27 mouse cellular contexts compared by ENCODE assay signal in genomic region chr6:28767891-28768481, GRCm38 (mm10).
DNase-seq lines count a peak whose midpoint lies in the region; ATAC-seq and TF ChIP-seq lines count a peak whose summit lies in the region.
"Had no signal": no experiment of that assay in that cellular context is flagged by ENCODE, and none has a peak within 500 bp of the region (broad histone marks: within the 10 kb centered on the region; RNA-seq: fewer than 3 reads in every experiment).

No protein-coding gene starts in this region.

- WGBS in neural tube, embryonic 12.5 days: 75% methylated on average over 6 of the region's 6 CpGs

- H3K27me3 ChIP-seq in neural tube, embryonic 12.5 days (replicated peaks): no peaks in the 10 kb centered on the region
- H3K27me3 ChIP-seq: forebrain, embryonic 15.5 days; hindbrain, embryonic 15.5 days; kidney, embryonic 15.5 days; liver, embryonic 15.5 days; lung, embryonic 15.5 days had no signal

- H3K4me3 ChIP-seq in neural tube, embryonic 12.5 days: no peak overlapping the region
- H3K4me3 ChIP-seq in cortical plate, adult 2 months (ENCODE audit: insufficient read depth, low read length): no peak overlapping the region
- H3K4me3 ChIP-seq: forebrain, embryonic 15.5 days; hindbrain, embryonic 10.5 days; hindbrain, embryonic 15.5 days; kidney, embryonic 15.5 days; liver, embryonic 15.5 days; lung, embryonic 15.5 days had no signal

- no peak for TF ChIP-seq POLR2A in cortical plate, adult 2 months (IDR thresholded peaks at IDR 0.05; ENCODE audit: extremely low read depth, insufficient read depth, low read length)

- H3K36me3 ChIP-seq in neural tube, embryonic 12.5 days: no peaks in the 10 kb centered on the region
- H3K36me3 ChIP-seq: forebrain, embryonic 15.5 days; hindbrain, embryonic 15.5 days; lung, embryonic 15.5 days had no signal

- no peaks in the 10 kb centered on the region for H3K9me3 ChIP-seq in neural tube, embryonic 12.5 days
- H3K9me3 ChIP-seq: forebrain, embryonic 15.5 days; hindbrain, embryonic 15.5 days; kidney, embryonic 15.5 days; liver, embryonic 15.5 days; lung, embryonic 15.5 days had no signal

- TF ChIP-seq CTCF in cortical plate, adult 2 months (IDR thresholded peaks at IDR 0.05; ENCODE audit: extremely low read depth, insufficient read depth, low read length): no peak

- no peak overlapping the region for H3K9ac ChIP-seq in neural tube, embryonic 12.5 days
- H3K9ac ChIP-seq: forebrain, embryonic 15.5 days; hindbrain, embryonic 15.5 days; kidney, embryonic 15.5 days; liver, embryonic 15.5 days; lung, embryonic 15.5 days had no signal

- H3K4me1 ChIP-seq in neural tube, embryonic 12.5 days: no peaks in the 10 kb centered on the region
- H3K4me1 ChIP-seq in cortical plate, adult 2 months (ENCODE audit: control insufficient read depth, insufficient read depth, low read length): peaks cover 4% of the 10 kb centered on the region; the same call in 1 of the 2 replicates
- H3K4me1 ChIP-seq: hindbrain, embryonic 10.5 days; liver, embryonic 15.5 days; lung, embryonic 15.5 days had no signal

- no peak overlapping the region for H3K4me2 ChIP-seq in neural tube, embryonic 12.5 days (replicated peaks)
- H3K4me2 ChIP-seq: forebrain, embryonic 15.5 days; hindbrain, embryonic 15.5 days; kidney, embryonic 15.5 days; liver, embryonic 15.5 days; lung, embryonic 15.5 days; midbrain, embryonic 11.5 days had no signal

- peak; percentile 39 for DNase-seq in layer of hippocampus, adult 9-11 months
- DNase-seq in layer of hippocampus, adult 11-12 months (ENCODE audit: low spot score): no peak
- DNase-seq in neural tube, embryonic 10.5 days (ENCODE audit: extremely low spot score, low spot score): no peak
- DNase-seq in telencephalon, adult 2 months (ENCODE audit: low read depth, low spot score): peak; percentile 73
- no peak for DNase-seq in embryo, embryonic 10.5 days (ENCODE audit: low spot score)
- DNase-seq: adrenal gland, adult 8-10 months; B cell, adult 2 months; cerebellum, adult 2 months; cerebellum, postnatal 14 days; gastrocnemius, postnatal 14 days; heart, postnatal 14 days; kidney, adult 11 months; kidney, postnatal 25 days; liver; lung, postnatal 36 days; thymus, postnatal 4 days had no signal

- no peak overlapping the region for H3K27ac ChIP-seq in neural tube, embryonic 12.5 days
- H3K27ac ChIP-seq in cortical plate, adult 2 months (ENCODE audit: insufficient read depth, low read length): peak overlapping the region; percentile 8; the same call in 1 of the 2 replicates
- H3K27ac ChIP-seq: forebrain, embryonic 15.5 days; hindbrain, embryonic 10.5 days; hindbrain, embryonic 15.5 days; kidney, embryonic 15.5 days; liver, embryonic 15.5 days; lung, embryonic 15.5 days had no signal

- peak; percentile 74; the same call in 1 of the 2 replicates for ATAC-seq in neural tube, embryonic 12.5 days (ENCODE audit: low FRiP score, low read depth)
- ATAC-seq: forebrain, embryonic 15.5 days; inflammation-experienced regulatory T-cells, adult 6 months; midbrain, embryonic 16.5 days had no signal

Comparison
In these comparisons a context has a peak if more than half of its experiments do, and no peak if none do; other contexts are left out.
1. DNase-seq: peak in layer of hippocampus, adult 9-11 months (single experiment) and telencephalon, adult 2 months (single experiment); none in layer of hippocampus, adult 11-12 months (single experiment), neural tube, embryonic 10.5 days (single experiment) and embryo, embryonic 10.5 days (single experiment).